Mouse (Mus musculus): ENCODE measurements around the gene Haus7. TPM values are rescaled to one million over a fixed set of nuclear protein-coding genes. Genes with fewer than 3 reads are reported as not detected.

Haus7 gene
- polyA plus RNA-seq, 1 experiment from 2014 or later, result 67.1 TPM

- no peaks in the 10 kb centered on the region for H3K36me3 ChIP-seq (ENCODE audit: control insufficient read depth, insufficient read depth, low read length)
- H3K4me3 ChIP-seq (replicated peaks; ENCODE audit: low read depth, low read length), result no peak overlapping the region
- no peaks in the 10 kb centered on the region for H3K27me3 ChIP-seq (ENCODE audit: control insufficient read depth, insufficient read depth, low read length)
- WGBS, result 88% methylated on average over 1 of the region's 1 CpGs
- no peak for ATAC-seq (ENCODE audit: low FRiP score, low TSS enrichment)
- H3K4me2 ChIP-seq (ENCODE audit: low read length), result no peak overlapping the region
- no peak overlapping the region for H3K9ac ChIP-seq (replicated peaks; ENCODE audit: low read length)
- H3K9me3 ChIP-seq (ENCODE audit: control insufficient read depth, low read length), result no peaks in the 10 kb centered on the region
- DNase-seq, result no peak
- H3K27ac ChIP-seq (replicated peaks; ENCODE audit: low read depth, low read length), result no peak overlapping the region
- H3K4me1 ChIP-seq (ENCODE audit: control insufficient read depth, insufficient read depth, low read length), result no peaks in the 10 kb centered on the region
These were observed 62.4 kb downstream of the Haus7 start for GRCm38 (mm10) chrX:73396446-73396845.

DNA sequence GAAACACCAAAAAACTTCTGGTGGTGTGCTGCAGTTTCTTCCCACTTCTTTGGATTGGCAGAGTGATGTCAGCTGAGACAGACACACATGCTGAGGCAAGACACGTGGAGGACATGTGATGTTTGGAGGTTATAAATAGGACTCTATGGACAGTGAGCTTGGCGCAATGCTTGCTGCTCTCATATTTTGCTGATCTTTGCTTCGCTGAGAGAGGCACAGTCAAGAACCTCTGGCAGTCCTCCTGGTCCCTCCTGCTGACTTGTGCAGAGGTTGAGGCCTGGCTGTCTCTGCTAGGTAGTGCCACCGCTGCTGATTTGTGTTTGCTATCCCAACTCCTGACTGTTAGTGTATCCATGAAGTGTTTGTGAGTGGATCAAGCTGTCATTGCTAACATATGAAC lies 67.4 kb downstream of the Haus7 start:
- H3K27me3 ChIP-seq (ENCODE audit: control insufficient read depth, insufficient read depth, low read length), result no peaks in the 10 kb centered on the region
- no peak for DNase-seq
- WGBS, result 86% methylated on average over 4 of the region's 4 CpGs
- H3K4me2 ChIP-seq (ENCODE audit: low read length), result no peak overlapping the region
- H3K36me3 ChIP-seq (ENCODE audit: control insufficient read depth, insufficient read depth, low read length), result no peaks in the 10 kb centered on the region
- no peaks in the 10 kb centered on the region for H3K9me3 ChIP-seq (ENCODE audit: control insufficient read depth, low read length)
- no peak overlapping the region for H3K4me3 ChIP-seq (replicated peaks; ENCODE audit: low read depth, low read length)
- H3K4me1 ChIP-seq (ENCODE audit: control insufficient read depth, insufficient read depth, low read length), result no peaks in the 10 kb centered on the region
- no peak overlapping the region for H3K9ac ChIP-seq (replicated peaks; ENCODE audit: low read length)
- ATAC-seq (ENCODE audit: low FRiP score, low TSS enrichment), result no peak
- no peak overlapping the region for H3K27ac ChIP-seq (replicated peaks; ENCODE audit: low read depth, low read length)

Other genes starting within 250 kb of the Haus7 start
- 0.38 TPM in 1 of 2 replicates, not detected in the other for gene Xlr4b, start 244.7 kb downstream of the Haus7 start, polyA plus RNA-seq (2014; fragmentation: Nextera tagmentation; extraction: Ambion mirVana)
- 30.3 and 34.9 TPM in 2 replicates for gene F8a, start 230.8 kb downstream of the Haus7 start, polyA plus RNA-seq (2014; fragmentation: Nextera tagmentation; extraction: Ambion mirVana)
- gene Xlr4c, start 215.9 kb downstream of the Haus7 start, polyA plus RNA-seq (2014; fragmentation: Nextera tagmentation; extraction: Ambion mirVana), result 0.28 TPM in 1 of 2 replicates, not detected in the other
- gene Xlr3c, start 193.7 kb downstream of the Haus7 start, polyA plus RNA-seq (2014; fragmentation: Nextera tagmentation; extraction: Ambion mirVana), result 0.19 and 0.25 TPM in 2 replicates
- gene Xlr5a, start 166.1 kb downstream of the Haus7 start, polyA plus RNA-seq (2014; fragmentation: Nextera tagmentation; extraction: Ambion mirVana), result not detected in 2 replicates
- gene Xlr5c, start 166.1 kb downstream of the Haus7 start, polyA plus RNA-seq (2014; fragmentation: Nextera tagmentation; extraction: Ambion mirVana), result not detected in 2 replicates
- gene Gm45015, start 122.2 kb downstream of the Haus7 start, polyA plus RNA-seq (2014; fragmentation: Nextera tagmentation; extraction: Ambion mirVana), result not detected in 2 replicates
- gene Zfp275, start 116.4 kb downstream of the Haus7 start, polyA plus RNA-seq (2014; fragmentation: Nextera tagmentation; extraction: Ambion mirVana), result 12.3 and 13.5 TPM in 2 replicates
- gene Gm18336, start 60.3 kb downstream of the Haus7 start, polyA plus RNA-seq (2014; fragmentation: Nextera tagmentation; extraction: Ambion mirVana), result not detected in 2 replicates
- 0.65 and 0.87 TPM in 2 replicates for gene Zfp92, start 47.9 kb downstream of the Haus7 start, polyA plus RNA-seq (2014; fragmentation: Nextera tagmentation; extraction: Ambion mirVana)
- not detected in 2 replicates for gene Trex2, start 23.7 kb downstream of the Haus7 start, polyA plus RNA-seq (2014; fragmentation: Nextera tagmentation; extraction: Ambion mirVana)
- 9.2 and 30.6 TPM in 2 replicates for gene Bgn, start 24.6 kb upstream of the Haus7 start, polyA plus RNA-seq (2014; fragmentation: Nextera tagmentation; extraction: Ambion mirVana)
- gene Atp2b3, start 44.0 kb upstream of the Haus7 start, polyA plus RNA-seq (2014; fragmentation: Nextera tagmentation; extraction: Ambion mirVana), result 4.9 and 5.0 TPM in 2 replicates
- 0.22 and 0.31 TPM in 2 replicates for gene Dusp9, start 180.4 kb upstream of the Haus7 start, polyA plus RNA-seq (2014; fragmentation: Nextera tagmentation; extraction: Ambion mirVana)
- gene Pnck, start 201.1 kb upstream of the Haus7 start, polyA plus RNA-seq (2014; fragmentation: Nextera tagmentation; extraction: Ambion mirVana), result 138 and 176 TPM in 2 replicates
- 8.9 and 9.5 TPM in 2 replicates for gene Slc6a8, start 214.1 kb upstream of the Haus7 start, polyA plus RNA-seq (2014; fragmentation: Nextera tagmentation; extraction: Ambion mirVana)